Mouse (Mus musculus) Patski (cell line): ENCODE measurements around the gene Gmcl1. TPM values are rescaled to one million over a fixed set of nuclear protein-coding genes. Genes with fewer than 3 reads are reported as not detected.

Experiments used
- ATAC-seq: fragments of 100-300 bp; one replicate; pipeline ENCODE4 v1.8.0; 2021
- CTCF ChIA-PET: fragments of 350-600 bp; sonication (Branson Sonifier 250); formaldehyde crosslinking; loops from one replicate; lab custom pipeline; 2022; ENCODE audit warnings: inconsistent platforms; lab: Charles Lee
- POLR2A ChIA-PET: fragments of 350-600 bp; sonication (Branson Sonifier 250); formaldehyde crosslinking; loops from one replicate; lab custom pipeline; 2022; ENCODE audit warnings: antibody characterized with exemption, inconsistent platforms; lab: Charles Lee
- DNase-seq: peaks from one replicate; pipeline ENCODE4 v3.0.0-alpha.2; 2011; ENCODE audit warnings: low read depth, low spot score
- H3K27me3 ChIP-seq: fragments of 371-371 bp; one replicate; pipeline ENCODE4 v1.5.1; 2021
- CTCF ChIP-seq: fragments of 100-300 bp; IDR thresholded peaks from one replicate; pipeline ENCODE4 v1.5.1; 2021
- in situ Hi-C: fragments of 300-500 bp; cut with MboI; formaldehyde crosslinking; loops from 3 replicates; pipeline ENCODE4 v1.11.1; 2018; ENCODE audit warnings: low pct_unique_long_range_greater_than_20kb, mixed read lengths
- polyA plus RNA-seq: library from polyadenylated mRNA; unstranded; gene quantifications from one replicate; pipeline ENCODE4 v1.2.3, GENCODE M21; 2021

Gene Gmcl1
- polyA plus RNA-seq, 1 experiment from 2014 or later, result 59.1 TPM

DNA sequence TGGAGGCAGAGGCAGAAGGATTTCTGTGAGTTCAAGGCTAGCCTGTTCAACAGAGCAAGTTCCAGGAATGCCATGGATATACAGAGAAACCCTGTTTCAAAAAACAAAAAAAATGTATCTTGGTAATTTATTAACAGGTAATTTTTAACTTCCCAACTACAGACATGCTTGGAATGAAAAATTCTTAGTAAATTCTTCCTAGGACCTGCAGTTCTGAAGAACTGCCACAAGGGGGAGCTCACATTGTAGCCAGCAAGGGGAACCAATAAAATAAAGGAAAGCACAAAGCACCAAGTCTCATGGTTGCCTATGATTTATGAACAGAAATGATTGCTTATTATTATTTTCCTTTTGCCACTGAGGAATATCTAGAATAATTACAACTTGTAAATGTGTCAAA lies 14.0 kb upstream of the Gmcl1 start:
- DNase-seq (no peak), ATAC-seq (no peak)
- in situ Hi-C loops, result loop anchor here (10.0 kb wide), 1 partner anchor 278 kb away; no protein-coding TSS in a partner anchor
- ChIA-PET CTCF (interaction anchor here (0.9 to 2.2 kb wide), 6 partner anchors 9 to 69 kb away, joined by 3 to 19 read pairs (median 3); no protein-coding TSS in a partner anchor), POLR2A (interaction anchor here (1.0 to 1.2 kb wide), 2 partner anchors 11 to 15 kb away, joined by 3 read pairs; no protein-coding TSS in a partner anchor)
- TF ChIP-seq CTCF, result peak; percentile 84
- H3K27me3 ChIP-seq, result no peaks in the 10 kb centered on the region

DNA sequence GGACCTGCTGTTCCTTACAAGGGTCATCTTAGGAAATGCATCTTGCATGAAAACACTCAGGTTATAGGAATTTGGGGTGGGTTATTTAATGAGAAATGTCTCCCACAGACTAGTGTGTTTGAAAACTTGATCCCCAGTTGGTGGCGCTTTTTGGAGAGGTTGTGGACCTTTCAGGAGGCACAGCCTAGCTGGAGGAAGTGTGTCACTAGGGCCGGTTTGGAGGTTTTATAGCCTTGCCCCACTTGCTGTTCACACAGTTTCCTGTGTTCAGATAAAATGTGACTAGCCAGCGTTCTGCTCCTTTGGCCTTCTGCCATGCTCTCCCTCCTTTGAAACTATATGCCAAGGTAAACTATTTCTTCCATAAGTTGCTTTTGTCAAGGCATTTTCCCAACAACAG lies 7.5 kb upstream of the Gmcl1 start:
- in situ Hi-C loops, result loop anchor here (5.0 to 10.0 kb wide), 2 partner anchors 187 to 284 kb away; no protein-coding TSS in a partner anchor
- CTCF ChIA-PET, result interaction anchor here (1.0 to 2.2 kb wide), 5 partner anchors 16 to 66 kb away, joined by 3 to 15 read pairs (median 4); no protein-coding TSS in a partner anchor
- ATAC-seq (no peak), DNase-seq (no peak)
- POLR2A ChIA-PET, result interaction anchor here (0.5 kb wide), 1 partner anchor 925 kb away, joined by 3 read pairs; no protein-coding TSS in a partner anchor
- no peaks in the 10 kb centered on the region for H3K27me3 ChIP-seq
- no peak for TF ChIP-seq CTCF

DNA sequence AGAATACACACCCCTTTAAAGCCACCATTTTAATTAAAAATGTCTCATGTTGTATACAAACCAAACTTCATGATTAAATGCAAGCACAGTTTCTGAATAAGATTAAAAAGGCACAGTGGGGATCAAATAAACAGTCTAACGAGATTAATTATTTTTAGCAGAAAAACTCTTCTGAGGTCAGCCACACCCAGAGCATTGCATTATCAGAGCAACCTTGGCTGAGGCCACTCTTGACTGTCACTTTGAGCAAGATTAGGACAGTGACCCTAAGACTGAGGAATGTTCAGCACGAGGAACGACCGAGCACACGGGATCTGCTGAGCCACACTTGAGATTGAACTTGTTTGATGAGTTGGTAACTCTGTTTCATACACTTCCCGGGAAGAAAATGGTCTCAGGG lies 3.6 kb upstream of the Gmcl1 start:
- H3K27me3 ChIP-seq, result no peaks in the 10 kb centered on the region
- ChIA-PET POLR2A (interaction anchor here (0.6 kb wide), 1 partner anchor 8 kb away, joined by 3 read pairs; no protein-coding TSS in a partner anchor), CTCF (no interaction called here)
- in situ Hi-C loops, result no loop called here
- DNase-seq, result no peak
- no peak for TF ChIP-seq CTCF
- no peak for ATAC-seq

DNA sequence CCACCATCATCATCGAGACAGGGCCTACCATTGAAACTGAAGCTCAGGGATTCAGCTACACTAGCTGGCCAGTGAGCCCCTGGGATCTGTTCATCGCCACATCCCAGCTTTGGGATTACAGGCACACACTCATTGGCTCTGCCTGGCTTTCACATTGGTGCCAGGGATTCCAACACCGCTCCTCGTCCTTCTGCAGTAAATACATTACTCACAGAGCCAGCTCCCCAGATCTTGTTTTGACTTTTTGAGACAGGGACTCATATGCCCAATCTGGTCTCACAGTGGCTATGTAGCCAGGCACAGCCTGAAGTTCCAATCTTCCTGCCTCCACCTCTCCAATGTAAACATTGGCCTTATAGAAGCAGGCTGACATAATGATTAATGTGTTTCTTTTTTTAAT lies 3.1 kb upstream of the Gmcl1 start:
- H3K27me3 ChIP-seq, result no peaks in the 10 kb centered on the region
- ChIA-PET POLR2A (interaction anchor here (0.6 kb wide), 1 partner anchor 8 kb away, joined by 3 read pairs; no protein-coding TSS in a partner anchor), CTCF (interaction anchor here (1.0 kb wide), 1 partner anchor 19 kb away, joined by 3 read pairs; no protein-coding TSS in a partner anchor)
- TF ChIP-seq CTCF, result no peak
- ATAC-seq, result no peak
- no peak for DNase-seq
- in situ Hi-C loops, result no loop called here

DNA sequence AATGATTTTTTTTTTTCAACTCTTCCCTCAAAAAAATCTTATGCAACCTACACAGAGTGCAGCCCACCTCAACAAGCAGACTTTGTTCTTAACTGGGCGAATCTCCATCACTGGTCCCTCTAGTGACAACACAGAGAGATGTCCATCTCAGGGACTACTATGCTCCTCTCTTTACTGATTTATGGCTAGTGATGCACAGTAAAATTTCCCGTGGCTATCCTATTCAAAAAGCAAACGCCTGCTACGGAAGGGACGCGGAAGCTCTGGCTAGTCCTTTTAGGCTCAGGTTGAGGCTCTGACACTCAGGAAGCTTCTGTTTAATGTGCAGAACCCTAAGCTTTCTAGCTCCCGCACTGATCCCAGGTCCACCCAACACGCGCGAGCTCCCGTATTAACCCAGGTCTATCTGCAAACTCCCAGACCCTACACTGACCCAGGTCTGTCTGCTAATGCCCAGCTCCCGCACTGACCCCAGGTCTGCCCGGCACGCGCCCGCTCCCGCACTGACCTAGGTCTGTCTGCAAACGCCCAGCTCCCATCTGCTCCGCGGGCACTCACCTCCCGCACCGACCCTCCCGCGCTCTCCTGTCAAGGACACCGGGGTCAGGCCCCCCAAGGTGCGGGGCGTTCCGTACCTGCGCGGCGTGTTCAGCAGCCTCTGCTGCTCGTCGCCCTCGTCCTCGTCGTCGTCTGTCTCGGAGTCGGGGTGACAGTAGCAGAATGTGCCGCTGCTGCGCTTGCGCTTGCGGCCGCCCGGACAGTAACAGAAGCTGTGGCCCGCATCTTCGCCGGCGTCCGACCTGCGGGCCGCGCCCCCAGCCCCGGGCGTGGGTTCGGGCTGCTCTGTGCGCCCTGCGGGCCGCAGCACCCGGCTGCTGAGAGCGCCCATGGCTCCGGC lies 658 bp downstream of the Gmcl1 start:
- in situ Hi-C loops, result no loop called here
- ATAC-seq, result peak; percentile 52
- no peaks in the 10 kb centered on the region for H3K27me3 ChIP-seq
- POLR2A ChIA-PET, result interaction anchor here (0.7 kb wide), 1 partner anchor 18 kb away, joined by 3 read pairs; no protein-coding TSS in a partner anchor
- CTCF ChIA-PET, result interaction anchor here (0.7 to 2.1 kb wide), 3 partner anchors 11 to 75 kb away, joined by 3 to 6 read pairs (median 3); no protein-coding TSS in a partner anchor
- TF ChIP-seq CTCF, result no peak
- DNase-seq, result no peak

DNA sequence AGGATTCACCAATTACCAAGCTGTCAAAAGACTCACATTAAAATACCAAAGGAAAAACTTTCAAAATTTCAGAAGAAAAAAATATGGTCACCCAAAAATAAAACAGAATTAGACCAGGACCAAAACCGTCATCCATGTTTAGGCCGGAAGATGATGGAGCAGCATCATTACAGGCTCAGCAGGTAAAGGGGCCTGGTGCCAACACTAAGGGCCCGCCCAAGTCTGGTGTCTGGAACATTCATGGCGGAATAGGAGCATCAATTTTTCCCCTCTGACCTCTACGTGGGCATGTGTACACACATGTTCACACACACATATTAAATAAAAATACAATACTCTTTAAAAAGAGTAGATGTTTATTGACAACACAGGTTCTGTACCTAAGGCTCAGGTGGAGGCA lies 4.5 kb downstream of the Gmcl1 start:
- no peak for ATAC-seq
- ChIA-PET POLR2A (no interaction called here), CTCF (no interaction called here)
- H3K27me3 ChIP-seq, result no peaks in the 10 kb centered on the region
- in situ Hi-C loops, result no loop called here
- no peak for DNase-seq
- TF ChIP-seq CTCF, result no peak

DNA sequence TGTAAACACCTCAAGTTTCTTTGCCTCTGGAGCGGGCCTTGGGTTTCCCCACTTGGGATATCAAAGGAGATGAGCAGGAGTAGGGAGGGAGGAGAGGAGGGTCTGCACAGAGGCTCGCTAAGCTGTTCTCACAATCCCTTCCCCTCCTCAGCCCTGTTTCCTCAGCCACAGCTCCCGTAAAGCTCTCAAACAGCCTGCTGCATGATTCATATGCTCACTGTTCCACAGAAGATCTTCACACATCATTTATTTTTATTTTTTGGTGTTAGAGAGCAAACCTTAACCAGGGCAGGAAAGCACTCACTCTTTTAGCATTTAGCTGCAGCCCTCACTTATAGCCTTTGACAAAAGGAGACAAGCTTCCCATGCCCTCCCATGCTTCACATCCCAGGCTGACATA lies 11.2 kb downstream of the Gmcl1 start:
- no peaks in the 10 kb centered on the region for H3K27me3 ChIP-seq
- in situ Hi-C loops, result no loop called here
- ChIA-PET POLR2A (no interaction called here), CTCF (no interaction called here)
- no peak for TF ChIP-seq CTCF
- peak; percentile 44 for DNase-seq
- peak; percentile 69 for ATAC-seq

DNA sequence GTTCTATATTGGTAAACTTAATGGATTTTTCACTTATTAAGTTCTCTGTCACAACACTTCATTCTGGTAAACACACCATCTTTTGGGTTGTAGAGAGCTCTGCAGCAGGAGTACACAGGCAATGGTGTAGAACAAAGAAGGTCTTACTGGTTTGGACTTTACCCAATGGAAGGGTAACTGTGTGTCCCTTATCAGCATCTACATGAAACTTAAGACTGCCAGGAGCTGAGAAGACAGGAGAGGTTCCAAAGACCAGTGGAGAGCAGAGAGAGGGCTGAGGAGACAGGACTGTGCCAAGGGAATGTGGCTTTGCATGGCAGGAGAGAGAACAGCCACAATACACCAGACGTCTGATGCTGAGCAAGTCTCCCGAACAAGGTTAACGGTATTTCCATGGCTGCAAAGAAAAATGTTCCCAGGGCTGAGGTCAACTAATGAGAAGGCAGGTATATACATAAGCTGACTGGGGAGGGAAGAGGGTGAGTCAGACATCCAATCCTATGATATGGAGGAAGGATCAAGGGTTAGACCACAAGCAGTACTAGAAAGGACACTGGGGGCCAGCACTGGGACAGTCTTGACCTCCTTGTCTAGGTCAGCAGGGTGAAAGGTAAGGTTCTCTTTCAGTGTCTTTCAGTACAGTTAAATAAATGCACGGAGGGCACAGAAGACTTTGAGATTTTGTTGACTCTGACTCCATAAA lies 25.0 kb downstream of the Gmcl1 start:
- POLR2A ChIA-PET, result no interaction called here
- ATAC-seq (no peak), DNase-seq (no peak)
- in situ Hi-C loops, result no loop called here
- CTCF ChIA-PET, result interaction anchor here (2.4 kb wide), 1 partner anchor 12 kb away, joined by 10 read pairs; no protein-coding TSS in a partner anchor
- TF ChIP-seq CTCF, result no peak
- no peaks in the 10 kb centered on the region for H3K27me3 ChIP-seq

DNA sequence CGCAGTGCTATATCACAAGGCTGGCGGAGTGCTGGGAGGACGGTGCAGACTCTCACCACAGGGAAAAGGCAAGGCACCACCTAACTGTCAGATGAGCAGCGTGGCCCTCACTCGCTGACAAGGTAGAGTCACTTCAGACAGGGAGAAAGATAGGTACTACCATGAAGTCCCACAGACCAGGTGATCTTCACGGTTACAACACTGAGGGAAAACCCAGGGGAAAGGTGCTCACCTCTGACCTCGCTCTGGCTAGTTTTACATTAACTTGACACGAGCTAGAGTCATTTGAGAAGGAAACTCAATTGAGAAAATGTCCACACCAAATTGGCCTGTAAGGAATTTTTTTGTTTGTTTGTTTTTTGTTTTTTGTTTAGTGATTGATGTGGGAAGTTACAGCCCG lies 30.6 kb downstream of the Gmcl1 start:
- ATAC-seq, result no peak
- ChIA-PET CTCF (interaction anchor here (1.3 kb wide), 1 partner anchor 30 kb away, joined by 3 read pairs; no protein-coding TSS in a partner anchor), POLR2A (no interaction called here)
- in situ Hi-C loops, result no loop called here
- H3K27me3 ChIP-seq, result no peaks in the 10 kb centered on the region
- no peak for TF ChIP-seq CTCF
- no peak for DNase-seq

DNA sequence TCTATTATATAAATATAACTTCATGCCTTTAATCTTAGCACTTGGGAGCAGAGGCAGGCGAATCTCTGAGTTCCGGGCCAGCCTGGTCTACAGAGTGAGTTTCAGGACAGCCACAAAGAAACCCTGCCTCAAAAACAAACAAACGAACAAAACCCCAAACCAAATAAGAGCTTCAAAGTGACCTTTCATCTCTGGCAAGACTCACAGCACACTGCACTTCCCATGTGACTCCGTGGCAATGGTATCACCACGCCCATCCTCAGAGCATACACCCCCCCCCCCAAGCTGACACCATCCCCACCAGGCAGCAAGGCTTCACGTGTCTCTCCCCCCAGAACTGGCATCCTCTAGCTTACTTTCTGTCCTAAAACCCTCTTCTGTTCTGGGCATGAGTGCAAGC lies 35.3 kb downstream of the Gmcl1 start:
- DNase-seq, result no peak
- H3K27me3 ChIP-seq, result no peaks in the 10 kb centered on the region
- TF ChIP-seq CTCF, result no peak
- no peak for ATAC-seq
- in situ Hi-C loops, result no loop called here
- CTCF ChIA-PET, result interaction anchor here (1.1 to 2.5 kb wide), 2 partner anchors 8 to 11 kb away, joined by 3 to 10 read pairs; no protein-coding TSS in a partner anchor
- POLR2A ChIA-PET, result interaction anchor here (1.2 kb wide), 1 partner anchor 12 kb away, joined by 4 read pairs; no protein-coding TSS in a partner anchor
